Mouse (Mus musculus): ENCODE measurements at regions not wholly inside any gene's neighbourhood (a gene's known extent, or its start where the extent isn't known, plus 50 kb on each side); places are given as distances from the start of the nearest gene placed in this dataset.

GRCm38 (mm10) chr16:5766771-5767421 is 118.3 kb upstream of the Rbfox1 start:
- H3K36me3 ChIP-seq (ENCODE audit: control insufficient read depth, insufficient read depth, low read length) = no peaks in the 10 kb centered on the region
- no peak overlapping the region for H3K4me2 ChIP-seq (ENCODE audit: low read depth, low read length)
- H3K9ac ChIP-seq (ENCODE audit: low read length) = no peak overlapping the region
- no peak for ATAC-seq (ENCODE audit: low read depth)
- H3K4me1 ChIP-seq (replicated peaks; ENCODE audit: control insufficient read depth, insufficient read depth, low read length) = no peaks in the 10 kb centered on the region
- 77% methylated on average over 19 of the region's 19 CpGs for WGBS
- no peak overlapping the region for H3K4me3 ChIP-seq (ENCODE audit: low read length)
- no peak overlapping the region for H3K27ac ChIP-seq (ENCODE audit: low read length)
- H3K27me3 ChIP-seq (ENCODE audit: control insufficient read depth, insufficient read depth, low read depth, low read length) = no peaks in the 10 kb centered on the region
- H3K9me3 ChIP-seq (ENCODE audit: control insufficient read depth, low read length) = no peaks in the 10 kb centered on the region

DNA sequence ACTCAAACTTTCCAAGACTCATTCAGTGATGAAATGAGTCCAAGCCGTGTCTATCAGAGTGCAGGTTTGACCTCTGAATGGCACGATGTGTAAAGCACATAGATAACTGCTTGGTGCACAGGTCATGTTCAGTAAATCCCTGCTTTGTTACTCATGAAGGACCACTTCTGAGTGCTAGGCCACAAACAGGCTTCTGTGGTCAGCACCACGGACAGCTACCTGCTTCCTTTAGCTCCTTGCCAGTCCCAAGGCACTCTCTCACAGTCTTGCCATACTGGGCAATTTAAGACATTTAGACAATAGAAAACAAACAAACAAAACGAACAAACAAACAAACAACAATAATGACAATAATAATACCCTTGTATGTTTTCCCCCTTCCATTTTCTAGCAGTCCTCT is 120.0 kb upstream of the Rbfox1 start:
- Histone ChIP-seq H3K4me1 (replicated peaks; ENCODE audit: control insufficient read depth, insufficient read depth, low read length) (no peaks in the 10 kb centered on the region), H3K36me3 (ENCODE audit: control insufficient read depth, insufficient read depth, low read length) (no peaks in the 10 kb centered on the region), H3K4me2 (ENCODE audit: low read depth, low read length) (no peak overlapping the region), H3K27ac (ENCODE audit: low read length) (no peak overlapping the region), H3K27me3 (ENCODE audit: control insufficient read depth, insufficient read depth, low read depth, low read length) (no peaks in the 10 kb centered on the region), H3K4me3 (ENCODE audit: low read length) (no peak overlapping the region), H3K9ac (ENCODE audit: low read length) (no peak overlapping the region), H3K9me3 (ENCODE audit: control insufficient read depth, low read length) (no peaks in the 10 kb centered on the region)
- no peak for ATAC-seq (ENCODE audit: low read depth)
- 22% methylated on average over 4 of the region's 4 CpGs for WGBS

DNA sequence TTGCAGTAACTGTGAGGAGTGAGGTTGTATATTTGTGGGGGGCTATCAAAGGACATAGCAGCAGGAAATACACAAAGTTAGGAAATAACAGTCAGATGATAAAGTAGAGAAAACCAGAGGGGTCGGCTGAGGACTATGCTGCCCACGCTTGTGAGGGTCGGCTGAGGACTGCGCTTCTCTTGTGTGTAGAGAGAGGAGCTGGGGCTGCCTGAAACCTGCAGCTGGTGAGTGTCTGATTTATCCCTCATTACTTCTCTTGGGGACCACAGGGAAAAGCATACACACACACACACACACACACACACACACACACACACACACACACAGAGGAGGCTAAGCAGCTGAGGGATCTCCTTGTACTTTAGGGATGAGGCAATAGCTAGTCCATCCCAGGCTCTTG is 124.3 kb upstream of the Rbfox1 start:
- 72% methylated on average over 4 of the region's 4 CpGs for WGBS

DNA sequence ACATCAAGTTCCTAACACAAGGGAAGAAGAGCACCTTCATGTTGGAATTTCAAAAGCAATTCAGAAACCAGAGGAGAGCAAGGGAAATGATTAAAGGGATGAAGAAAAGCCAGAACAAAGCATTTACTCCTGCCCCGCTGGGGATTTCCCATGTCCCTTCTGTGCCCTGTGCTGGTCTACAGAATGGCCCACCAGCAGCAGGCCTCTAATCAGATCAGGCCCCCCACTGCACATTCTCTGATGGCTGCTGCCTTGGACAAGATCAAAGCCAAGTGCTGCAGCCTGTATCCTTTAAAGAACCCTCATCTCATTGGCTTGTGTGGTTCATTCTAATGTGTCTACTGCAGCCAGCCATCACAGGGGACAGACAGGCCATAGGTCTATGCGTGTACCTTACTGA is 126.1 kb upstream of the Rbfox1 start:
- 80% methylated on average over 2 of the region's 2 CpGs for WGBS
- H3K36me3 ChIP-seq (ENCODE audit: control insufficient read depth, insufficient read depth, low read length) = no peaks in the 10 kb centered on the region
- no peak overlapping the region for H3K9ac ChIP-seq (ENCODE audit: low read length)
- no peaks in the 10 kb centered on the region for H3K9me3 ChIP-seq (ENCODE audit: control insufficient read depth, low read length)
- H3K27me3 ChIP-seq (ENCODE audit: control insufficient read depth, insufficient read depth, low read depth, low read length) = no peaks in the 10 kb centered on the region
- no peak overlapping the region for H3K27ac ChIP-seq (ENCODE audit: low read length)
- H3K4me1 ChIP-seq (replicated peaks; ENCODE audit: control insufficient read depth, insufficient read depth, low read length) = no peaks in the 10 kb centered on the region
- H3K4me3 ChIP-seq (ENCODE audit: low read length) = no peak overlapping the region
- no peak overlapping the region for H3K4me2 ChIP-seq (ENCODE audit: low read depth, low read length)
- ATAC-seq (ENCODE audit: low read depth) = no peak

More for the DNA sequence above, 124.3 kb upstream of the Rbfox1 start:
- H3K4me2 ChIP-seq (ENCODE audit: low read depth, low read length) = no peak overlapping the region
- no peaks in the 10 kb centered on the region for H3K9me3 ChIP-seq (ENCODE audit: control insufficient read depth, low read length)
- H3K9ac ChIP-seq (ENCODE audit: low read length) = no peak overlapping the region
- no peak for ATAC-seq (ENCODE audit: low read depth)
- no peak overlapping the region for H3K4me3 ChIP-seq (ENCODE audit: low read length)
- no peaks in the 10 kb centered on the region for H3K36me3 ChIP-seq (ENCODE audit: control insufficient read depth, insufficient read depth, low read length)
- H3K4me1 ChIP-seq (replicated peaks; ENCODE audit: control insufficient read depth, insufficient read depth, low read length) = no peaks in the 10 kb centered on the region
- no peak overlapping the region for H3K27ac ChIP-seq (ENCODE audit: low read length)
- no peaks in the 10 kb centered on the region for H3K27me3 ChIP-seq (ENCODE audit: control insufficient read depth, insufficient read depth, low read depth, low read length)

GRCm38 (mm10) chr16:5742716-5743507 is 142.2 kb upstream of the Rbfox1 start:
- Histone ChIP-seq H3K4me3 (ENCODE audit: low read length) (no peak overlapping the region), H3K9ac (ENCODE audit: low read length) (no peak overlapping the region), H3K4me2 (ENCODE audit: low read depth, low read length) (no peak overlapping the region), H3K9me3 (ENCODE audit: control insufficient read depth, low read length) (no peaks in the 10 kb centered on the region), H3K27me3 (ENCODE audit: control insufficient read depth, insufficient read depth, low read depth, low read length) (no peaks in the 10 kb centered on the region), H3K27ac (ENCODE audit: low read length) (no peak overlapping the region), H3K4me1 (replicated peaks; ENCODE audit: control insufficient read depth, insufficient read depth, low read length) (no peaks in the 10 kb centered on the region), H3K36me3 (ENCODE audit: control insufficient read depth, insufficient read depth, low read length) (no peaks in the 10 kb centered on the region)
- 55% methylated on average over 4 of the region's 4 CpGs for WGBS
- no peak for ATAC-seq (ENCODE audit: low read depth)

DNA sequence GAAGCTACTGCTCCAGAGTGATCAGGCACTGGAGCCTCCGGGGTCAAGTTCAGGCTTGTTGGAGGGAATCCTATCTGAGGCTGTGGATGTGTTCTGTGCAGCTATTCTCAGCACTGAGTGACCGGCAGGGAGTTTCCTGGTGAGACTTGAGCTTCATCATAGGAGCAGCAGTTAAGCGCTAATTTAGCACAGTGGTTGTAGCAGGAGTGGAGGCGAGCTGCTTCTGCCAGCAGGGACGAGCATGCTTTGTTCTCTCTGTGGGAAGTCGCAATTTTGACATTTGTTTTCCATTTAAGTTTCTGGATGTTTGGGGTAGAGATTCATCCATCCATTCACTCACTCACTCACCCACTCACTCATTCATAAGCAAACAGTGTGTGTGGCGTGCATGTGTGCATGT is 144.4 kb upstream of the Rbfox1 start:
- Histone ChIP-seq H3K36me3 (ENCODE audit: control insufficient read depth, insufficient read depth, low read length) (no peaks in the 10 kb centered on the region), H3K4me2 (ENCODE audit: low read depth, low read length) (no peak overlapping the region), H3K27ac (ENCODE audit: low read length) (no peak overlapping the region), H3K4me1 (replicated peaks; ENCODE audit: control insufficient read depth, insufficient read depth, low read length) (no peaks in the 10 kb centered on the region), H3K27me3 (ENCODE audit: control insufficient read depth, insufficient read depth, low read depth, low read length) (no peaks in the 10 kb centered on the region), H3K4me3 (ENCODE audit: low read length) (no peak overlapping the region), H3K9ac (ENCODE audit: low read length) (no peak overlapping the region), H3K9me3 (ENCODE audit: control insufficient read depth, low read length) (no peaks in the 10 kb centered on the region)
- WGBS = 64% methylated on average over 7 of the region's 7 CpGs
- no peak for ATAC-seq (ENCODE audit: low read depth)

- WGBS = 65% methylated on average over 4 of the region's 4 CpGs
- no peak overlapping the region for H3K27ac ChIP-seq (ENCODE audit: low read length)
Measured at GRCm38 (mm10) chr16:5733608-5734007, 151.5 kb upstream of the Rbfox1 start.

GRCm38 (mm10) chr16:5722506-5722905 is 162.6 kb upstream of the Rbfox1 start:
- Histone ChIP-seq H3K36me3 (ENCODE audit: control insufficient read depth, insufficient read depth, low read length) (no peaks in the 10 kb centered on the region), H3K9me3 (ENCODE audit: control insufficient read depth, low read length) (no peaks in the 10 kb centered on the region), H3K4me2 (ENCODE audit: low read depth, low read length) (no peak overlapping the region), H3K9ac (ENCODE audit: low read length) (no peak overlapping the region), H3K4me1 (replicated peaks; ENCODE audit: control insufficient read depth, insufficient read depth, low read length) (no peaks in the 10 kb centered on the region), H3K27me3 (ENCODE audit: control insufficient read depth, insufficient read depth, low read depth, low read length) (no peaks in the 10 kb centered on the region), H3K4me3 (ENCODE audit: low read length) (no peak overlapping the region), H3K27ac (ENCODE audit: low read length) (no peak overlapping the region)
- ATAC-seq (ENCODE audit: low read depth) = no peak

More at GRCm38 (mm10) chr16:5733608-5734007, 151.5 kb upstream of the Rbfox1 start:
- Histone ChIP-seq H3K9ac (ENCODE audit: low read length) (no peak overlapping the region), H3K27me3 (ENCODE audit: control insufficient read depth, insufficient read depth, low read depth, low read length) (no peaks in the 10 kb centered on the region), H3K4me3 (ENCODE audit: low read length) (no peak overlapping the region), H3K4me2 (ENCODE audit: low read depth, low read length) (no peak overlapping the region), H3K9me3 (ENCODE audit: control insufficient read depth, low read length) (no peaks in the 10 kb centered on the region), H3K4me1 (replicated peaks; ENCODE audit: control insufficient read depth, insufficient read depth, low read length) (no peaks in the 10 kb centered on the region), H3K36me3 (ENCODE audit: control insufficient read depth, insufficient read depth, low read length) (no peaks in the 10 kb centered on the region)
- no peak for ATAC-seq (ENCODE audit: low read depth)

DNA sequence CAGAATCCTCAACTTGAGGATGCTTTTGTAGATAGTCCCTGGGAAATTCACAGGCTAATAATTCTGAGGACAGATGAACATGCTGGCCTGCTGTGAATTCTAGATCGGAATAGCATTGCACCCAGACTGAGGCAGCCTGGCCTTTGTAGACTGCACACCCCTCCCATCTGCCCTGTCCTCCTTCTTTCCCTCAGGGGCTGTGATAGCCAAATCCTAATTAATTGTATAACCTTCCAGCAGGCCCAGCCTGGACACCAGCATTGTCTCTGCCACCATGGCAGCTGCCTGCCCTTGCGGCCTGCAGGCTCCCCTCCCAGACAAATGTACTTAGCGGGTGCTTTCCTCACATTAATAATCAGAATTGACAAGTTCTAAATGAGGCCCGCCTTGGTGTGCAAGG is 171.7 kb upstream of the Rbfox1 start:
- Histone ChIP-seq H3K36me3 (ENCODE audit: control insufficient read depth, insufficient read depth, low read length) (no peaks in the 10 kb centered on the region), H3K9ac (ENCODE audit: low read length) (no peak overlapping the region), H3K27me3 (ENCODE audit: control insufficient read depth, insufficient read depth, low read depth, low read length) (no peaks in the 10 kb centered on the region), H3K9me3 (ENCODE audit: control insufficient read depth, low read length) (no peaks in the 10 kb centered on the region), H3K4me2 (ENCODE audit: low read depth, low read length) (no peak overlapping the region), H3K4me3 (ENCODE audit: low read length) (no peak overlapping the region), H3K4me1 (replicated peaks; ENCODE audit: control insufficient read depth, insufficient read depth, low read length) (no peaks in the 10 kb centered on the region), H3K27ac (ENCODE audit: low read length) (no peak overlapping the region)
- no peak for ATAC-seq (ENCODE audit: low read depth)
- WGBS = 79% methylated on average over 4 of the region's 4 CpGs

All from lung, embryonic 16.5 days (tissue).